Comparison of ENCODE assay signal across 23 mouse cellular contexts in genomic region chr4:131489056-131489455, GRCm38 (mm10).
DNase-seq lines count a peak whose midpoint lies in the region; ATAC-seq lines count a peak whose summit lies in the region.
"Had no signal": no experiment of that assay in that cellular context is flagged by ENCODE, and none has a peak within 500 bp of the region (broad histone marks: within the 10 kb centered on the region; RNA-seq: fewer than 3 reads in every experiment).

No protein-coding gene starts in this region.

- H3K36me3 ChIP-seq in kidney, embryonic 15.5 days = no peaks in the 10 kb centered on the region
- H3K36me3 ChIP-seq in forebrain, embryonic 15.5 days = no peaks in the 10 kb centered on the region
- H3K36me3 ChIP-seq: embryonic facial prominence, embryonic 12.5 days; heart, embryonic 13.5 days; liver, embryonic 12.5 days had no signal

- ATAC-seq in kidney, embryonic 15.5 days (replicated peaks; ENCODE audit: low FRiP score) = no peak; the same call in 1 of the 2 replicates
- ATAC-seq in forebrain, embryonic 15.5 days (replicated peaks) = no peak
- ATAC-seq: activated CD4-positive, CD25-positive, alpha-beta regulatory T cell, adult 4 months; forebrain, embryonic 14.5 days; hindbrain, embryonic 16.5 days; liver, embryonic 12.5 days; liver, postnatal 0 days; midbrain, embryonic 16.5 days had no signal

- peaks cover 42% of the 10 kb centered on the region for H3K4me1 ChIP-seq in kidney, embryonic 15.5 days
- peaks cover 45% of the 10 kb centered on the region for H3K4me1 ChIP-seq in forebrain, embryonic 15.5 days
- H3K4me1 ChIP-seq: liver, embryonic 12.5 days had no signal

- DNase-seq in adrenal gland, adult 2 months = peak; percentile 24
- DNase-seq in adrenal gland, postnatal 14 days = no peak
- no peak for DNase-seq in kidney, adult 8-10 months
- DNase-seq in kidney, postnatal 4 days = peak; percentile 41 to 63
- DNase-seq in cerebellum, postnatal 10 days = no peak
- DNase-seq: embryo, embryonic 11 days; heart, adult 2 months; heart, postnatal 10 days; layer of hippocampus, adult 9-11 months; liver, postnatal 0 days; lung, postnatal 36 days; right cerebral cortex, postnatal 25 days; thymus, adult 2 months had no signal

- peaks cover 21% of the 10 kb centered on the region for H3K27me3 ChIP-seq in kidney, embryonic 15.5 days
- H3K27me3 ChIP-seq in forebrain, embryonic 15.5 days = no peaks in the 10 kb centered on the region

- no peak overlapping the region for H3K4me2 ChIP-seq in kidney, embryonic 15.5 days
- H3K4me2 ChIP-seq in forebrain, embryonic 15.5 days (replicated peaks) = no peak overlapping the region
- H3K4me2 ChIP-seq: embryonic facial prominence, embryonic 12.5 days; heart, embryonic 13.5 days; liver, embryonic 12.5 days; midbrain, embryonic 11.5 days had no signal

- H3K9me3 ChIP-seq in kidney, embryonic 15.5 days (replicated peaks) = no peaks in the 10 kb centered on the region
- H3K9me3 ChIP-seq in forebrain, embryonic 15.5 days = no peaks in the 10 kb centered on the region
- H3K9me3 ChIP-seq: embryonic facial prominence, embryonic 12.5 days; heart, embryonic 13.5 days; liver, embryonic 12.5 days had no signal

- no peak overlapping the region for H3K4me3 ChIP-seq in kidney, embryonic 15.5 days (replicated peaks)
- no peak overlapping the region for H3K4me3 ChIP-seq in forebrain, embryonic 15.5 days
- H3K4me3 ChIP-seq: embryonic facial prominence, embryonic 12.5 days; heart, adult 2 months; heart, embryonic 13.5 days; liver, embryonic 12.5 days had no signal

- no peak overlapping the region for H3K9ac ChIP-seq in kidney, embryonic 15.5 days
- no peak overlapping the region for H3K9ac ChIP-seq in forebrain, embryonic 15.5 days (replicated peaks)
- H3K9ac ChIP-seq: embryonic facial prominence, embryonic 12.5 days; heart, embryonic 13.5 days; liver, embryonic 12.5 days; liver, postnatal 0 days had no signal

- H3K27ac ChIP-seq in kidney, embryonic 15.5 days = peak overlapping the region; percentile 71
- no peak overlapping the region for H3K27ac ChIP-seq in forebrain, embryonic 15.5 days (replicated peaks)
- H3K27ac ChIP-seq: heart, adult 2 months; heart, embryonic 13.5 days; liver, embryonic 12.5 days had no signal

- WGBS in kidney, embryonic 15.5 days = 11% methylated on average over 3 of the region's 3 CpGs
- 69% methylated on average over 3 of the region's 3 CpGs for WGBS in forebrain, embryonic 15.5 days

Comparison
In these comparisons a context has a peak if more than half of its experiments do, and no peak if none do; other contexts are left out.
1. DNase-seq: peak in adrenal gland, adult 2 months (single experiment) and kidney, postnatal 4 days (2 of 2); none in adrenal gland, postnatal 14 days (single experiment), kidney, adult 8-10 months (0 of 2) and cerebellum, postnatal 10 days (0 of 2).